Comparison of ENCODE assay signal across 25 mouse cellular contexts in genomic region chr4:114481518-114481917, GRCm38 (mm10).
DNase-seq lines count a peak whose midpoint lies in the region; ATAC-seq lines count a peak whose summit lies in the region.
"Had no signal": no experiment of that assay in that cellular context is flagged by ENCODE, and none has a peak within 500 bp of the region (broad histone marks: within the 10 kb centered on the region; RNA-seq: fewer than 3 reads in every experiment).

No protein-coding gene starts in this region.

- H3K9ac ChIP-seq in midbrain, embryonic 11.5 days (ENCODE audit: low read length): no peak overlapping the region
- H3K9ac ChIP-seq in midbrain, embryonic 15.5 days: no peak overlapping the region
- H3K9ac ChIP-seq in midbrain, embryonic 14.5 days (replicated peaks; ENCODE audit: low read length): no peak overlapping the region
- H3K9ac ChIP-seq: embryonic facial prominence, embryonic 12.5 days; liver, embryonic 15.5 days; stomach, embryonic 15.5 days had no signal

- intact Hi-C loops in heart, postnatal 10 days (cut with DNase I): no loop called here

- H3K4me1 ChIP-seq in midbrain, embryonic 11.5 days (ENCODE audit: control insufficient read depth, insufficient read depth, low read length): peaks cover 12% of the 10 kb centered on the region; the same call in 1 of the 2 replicates
- H3K4me1 ChIP-seq in midbrain, embryonic 15.5 days: peaks cover 9% of the 10 kb centered on the region
- H3K4me1 ChIP-seq in midbrain, embryonic 14.5 days (ENCODE audit: control insufficient read depth, insufficient read depth, low read length): 0 out of 2 replicates have a peak, but pooled peaks cover 8% of the 10 kb centered on the region
- H3K4me1 ChIP-seq: liver, embryonic 15.5 days had no signal

- peak; percentile 84 for DNase-seq in heart, adult 11 months
- no peak for DNase-seq in heart, postnatal 10 days
- DNase-seq in midbrain, embryonic 11.5 days (ENCODE audit: low spot score, missing footprints): peak; percentile 84
- peak; percentile 39 for DNase-seq in midbrain, embryonic 14.5 days
- no peak for DNase-seq in urinary bladder, postnatal 14 days (ENCODE audit: low spot score)
- no peak for DNase-seq in gastrocnemius, adult 18-20 months (ENCODE audit: low spot score)
- DNase-seq: adrenal gland, postnatal 36 days; B cell, adult 2 months; cerebellum, adult 11-12 months; cerebellum, postnatal 10 days; kidney, adult 2 months; liver; thymus, postnatal 25 days had no signal

- peak; percentile 25; the same call in 1 of the 2 replicates for ATAC-seq in midbrain, embryonic 11.5 days (ENCODE audit: low FRiP score)
- ATAC-seq in midbrain, embryonic 15.5 days (replicated peaks): no peak
- ATAC-seq in midbrain, embryonic 14.5 days (ENCODE audit: low FRiP score, low TSS enrichment): no peak
- ATAC-seq: lung, postnatal 0 days; Patski had no signal

- 37% methylated on average over 5 of the region's 5 CpGs for WGBS in midbrain, embryonic 11.5 days
- whole genome bisulfite sequencing in midbrain, embryonic 15.5 days: 18% methylated on average over 5 of the region's 5 CpGs
- WGBS in midbrain, embryonic 14.5 days: 17% methylated on average over 5 of the region's 5 CpGs

- H3K4me2 ChIP-seq in midbrain, embryonic 11.5 days: no peak overlapping the region
- no peak overlapping the region for H3K4me2 ChIP-seq in midbrain, embryonic 15.5 days
- no peak overlapping the region for H3K4me2 ChIP-seq in midbrain, embryonic 14.5 days (ENCODE audit: low read length)
- H3K4me2 ChIP-seq: embryonic facial prominence, embryonic 12.5 days; liver, embryonic 15.5 days; stomach, embryonic 15.5 days had no signal

- H3K27me3 ChIP-seq in midbrain, embryonic 11.5 days (ENCODE audit: control insufficient read depth, insufficient read depth, low read length): no peaks in the 10 kb centered on the region
- H3K27me3 ChIP-seq in midbrain, embryonic 15.5 days (replicated peaks): no peaks in the 10 kb centered on the region
- no peaks in the 10 kb centered on the region for H3K27me3 ChIP-seq in midbrain, embryonic 14.5 days (ENCODE audit: control insufficient read depth, insufficient read depth, low read length)
- H3K27me3 ChIP-seq: embryonic facial prominence, embryonic 12.5 days; liver, embryonic 15.5 days; Patski; stomach, embryonic 15.5 days had no signal

- no peaks in the 10 kb centered on the region for H3K9me3 ChIP-seq in midbrain, embryonic 11.5 days (ENCODE audit: control insufficient read depth, low read length)
- H3K9me3 ChIP-seq in midbrain, embryonic 15.5 days: no peaks in the 10 kb centered on the region
- H3K9me3 ChIP-seq in midbrain, embryonic 14.5 days (ENCODE audit: control insufficient read depth, low read length): no peaks in the 10 kb centered on the region
- H3K9me3 ChIP-seq: embryonic facial prominence, embryonic 12.5 days; heart, embryonic 10.5 days; limb, embryonic 10.5 days; liver, embryonic 15.5 days; stomach, embryonic 15.5 days had no signal

- H3K4me3 ChIP-seq in midbrain, embryonic 11.5 days (ENCODE audit: low read depth, low read length): no peak overlapping the region
- no peak overlapping the region for H3K4me3 ChIP-seq in midbrain, embryonic 15.5 days
- no peak overlapping the region for H3K4me3 ChIP-seq in midbrain, embryonic 14.5 days (replicated peaks; ENCODE audit: low read depth, low read length)
- H3K4me3 ChIP-seq: embryonic facial prominence, embryonic 12.5 days; heart, embryonic 10.5 days; left cerebral cortex, adult 2 months; limb, embryonic 10.5 days; liver, embryonic 15.5 days; stomach, embryonic 15.5 days had no signal

- H3K27ac ChIP-seq in midbrain, embryonic 11.5 days (ENCODE audit: low read depth, low read length): no peak overlapping the region; the same call in 1 of the 2 replicates
- H3K27ac ChIP-seq in midbrain, embryonic 15.5 days: no peak overlapping the region
- no peak overlapping the region for H3K27ac ChIP-seq in midbrain, embryonic 14.5 days (replicated peaks; ENCODE audit: low read depth, low read length)
- H3K27ac ChIP-seq: embryonic facial prominence, embryonic 12.5 days; heart, embryonic 10.5 days; kidney, postnatal 0 days; left cerebral cortex, adult 2 months; limb, embryonic 10.5 days; liver, embryonic 15.5 days; macrophage; stomach, embryonic 15.5 days had no signal

- no peaks in the 10 kb centered on the region for H3K36me3 ChIP-seq in midbrain, embryonic 11.5 days (ENCODE audit: control insufficient read depth, insufficient read depth, low read length)
- H3K36me3 ChIP-seq in midbrain, embryonic 15.5 days (replicated peaks): no peaks in the 10 kb centered on the region
- no peaks in the 10 kb centered on the region for H3K36me3 ChIP-seq in midbrain, embryonic 14.5 days (ENCODE audit: control insufficient read depth, insufficient read depth, low read length)
- H3K36me3 ChIP-seq: embryonic facial prominence, embryonic 12.5 days; G1E; heart, embryonic 10.5 days; limb, embryonic 10.5 days; liver, embryonic 15.5 days; stomach, embryonic 15.5 days had no signal

Comparison
In these comparisons a context has a peak if more than half of its experiments do, and no peak if none do; other contexts are left out.
1. DNase-seq: peak in heart, adult 11 months (single experiment), midbrain, embryonic 11.5 days (single experiment) and midbrain, embryonic 14.5 days (single experiment); none in heart, postnatal 10 days (0 of 2), urinary bladder, postnatal 14 days (single experiment) and gastrocnemius, adult 18-20 months (single experiment).